Mouse (Mus musculus): Measurements from ENCODE around the gene Rps7. TPM values are rescaled to one million over a fixed set of nuclear protein-coding genes. Genes with fewer than 3 reads are reported as not detected.

The Rps7 gene
- total RNA-seq, 2 experiments from 2014 or later, result 289 to 342 TPM

Small RNA genes within 50 kb of the gene (microRNA-seq; reads per million reads assigned to microRNA genes)
- gene Mir6937, result not detected

Other genes starting within 250 kb of the Rps7 start
- not detected for gene Dcdc2c, start 83.6 kb downstream of the Rps7 start, total RNA-seq (2021)
- not detected for gene Allc, start 53.4 kb downstream of the Rps7 start, total RNA-seq (2021)
- 10 to 100 TPM; 14.7 to 21.4 TPM for gene Colec11, start 12.6 kb downstream of the Rps7 start, total RNA-seq (2021)
- gene Rnaseh1, start 13.6 kb upstream of the Rps7 start, total RNA-seq (2021), result 1 to 10 TPM; 7.1 to 8.2 TPM
- gene Adi1, start 39.3 kb upstream of the Rps7 start, total RNA-seq (2021), result 10 to 100 TPM; 41.0 to 43.8 TPM
- 10 to 100 TPM; 19.4 to 21.5 TPM for gene Trappc12, start 114.5 kb upstream of the Rps7 start, total RNA-seq (2021)
- gene Eipr1, start 115.8 kb upstream of the Rps7 start, total RNA-seq (2021), result 1 to 10 TPM; 8.5 to 9.4 TPM